In the genomic region with DNA sequence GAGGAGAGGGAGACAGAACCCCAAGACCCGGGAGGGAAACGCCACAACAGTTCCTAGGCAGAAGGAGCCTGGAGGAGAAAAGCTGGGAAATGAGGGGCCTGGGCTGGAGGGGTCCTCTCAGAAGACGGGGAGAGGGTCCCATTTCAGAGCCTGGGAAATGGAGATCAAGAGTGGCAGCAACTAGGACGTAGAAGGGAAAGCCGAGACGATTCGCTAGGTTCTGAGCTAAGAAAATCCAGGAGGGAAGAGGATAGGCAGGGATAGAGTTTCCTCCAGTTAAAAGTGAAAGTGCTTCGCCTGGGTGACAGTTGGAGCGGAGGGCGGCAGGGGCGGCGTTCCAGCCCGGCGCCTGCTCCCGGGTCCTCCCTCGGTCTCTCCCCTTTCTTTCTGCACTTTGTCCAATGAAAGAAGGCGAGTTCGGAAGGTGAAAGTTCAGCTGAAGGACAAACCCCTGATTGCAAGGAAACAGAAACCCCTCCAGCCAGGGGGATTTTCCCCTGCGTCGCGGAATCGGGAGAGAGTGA, we compare ENCODE assay signal across 8 mouse cellular contexts. TPM values are rescaled to one million over a fixed set of nuclear protein-coding genes. Genes with fewer than 3 reads are reported as not detected.
DNase-seq lines count a peak whose midpoint lies in the region; ATAC-seq and TF ChIP-seq lines count a peak whose summit lies in the region.

No protein-coding gene starts in this region.

- intact Hi-C loops in heart, adult 2 months (cut with DNase I), result loop anchor here (5.0 to 10.0 kb wide), 9 partner anchors 36 to 998 kb away; a partner anchor contains a TSS

- TF ChIP-seq POLR2A in heart, adult 2 months (IDR thresholded peaks at IDR 0.05; ENCODE audit: insufficient read depth, low read depth, low read length), result peak; percentile 77

- no peak; the same call in 1 of the 2 replicates for ATAC-seq in embryonic facial prominence, embryonic 13.5 days (ENCODE audit: insufficient number of reproducible peaks, insufficient read depth, low FRiP score, low TSS enrichment, low read depth)
- no peak; the same call in 1 of the 2 replicates for ATAC-seq in limb, embryonic 15.5 days (ENCODE audit: insufficient number of reproducible peaks, low FRiP score, low TSS enrichment, low read depth)
- peak; percentile 57 for ATAC-seq in midbrain, embryonic 16.5 days

- peak overlapping the region; percentile 77 for H3K4me3 ChIP-seq in embryonic facial prominence, embryonic 13.5 days
- peak overlapping the region; percentile 85 for H3K4me3 ChIP-seq in heart, adult 2 months
- H3K4me3 ChIP-seq in limb, embryonic 15.5 days, result peak overlapping the region; percentile 77
- H3K4me3 ChIP-seq in midbrain, embryonic 16.5 days (ENCODE audit: low read depth, low read length), result peak overlapping the region; percentile 71

- peak; percentile 41 for TF ChIP-seq EP300 in heart, adult 2 months (IDR thresholded peaks at IDR 0.05; ENCODE audit: insufficient read depth, low read depth, low read length)

- peak overlapping the region; percentile 86 for H3K9ac ChIP-seq in embryonic facial prominence, embryonic 13.5 days
- H3K9ac ChIP-seq in heart, adult 2 months (ENCODE audit: low read depth, low read length), result peak overlapping the region; percentile 77
- peak overlapping the region; percentile 83 for H3K9ac ChIP-seq in limb, embryonic 15.5 days
- peak overlapping the region; percentile 97 for H3K9ac ChIP-seq in midbrain, embryonic 16.5 days (ENCODE audit: low read depth, low read length)

- 0 out of 2 replicates have a peak, but pooled peaks cover 6% of the 10 kb centered on the region for H3K36me3 ChIP-seq in embryonic facial prominence, embryonic 13.5 days
- H3K36me3 ChIP-seq in heart, adult 2 months (ENCODE audit: control insufficient read depth, insufficient read depth, low read length), result no peaks in the 10 kb centered on the region
- H3K36me3 ChIP-seq in limb, embryonic 15.5 days, result peaks cover 13% of the 10 kb centered on the region
- H3K36me3 ChIP-seq in midbrain, embryonic 16.5 days (ENCODE audit: control insufficient read depth, insufficient read depth, low read length), result no peaks in the 10 kb centered on the region

- DNase-seq in urinary bladder, adult 18-20 months (ENCODE audit: low spot score in 2 of 2), result peak; percentile 52 to 72
- DNase-seq in urinary bladder, postnatal 10 days (ENCODE audit: low spot score), result no peak
- DNase-seq in heart, adult 2 months, result peak; percentile 85 to 87
- DNase-seq in kidney, adult 18-20 months, result peak; percentile 84
- DNase-seq in spleen, postnatal 10 days (ENCODE audit: low spot score in 2 of 2), result peak; percentile 62 to 63

- no peaks in the 10 kb centered on the region for H3K79me2 ChIP-seq in heart, adult 2 months (replicated peaks; ENCODE audit: control insufficient read depth, insufficient read depth, low read length)

- H3K27me3 ChIP-seq in embryonic facial prominence, embryonic 13.5 days, result peaks cover 13% of the 10 kb centered on the region
- H3K27me3 ChIP-seq in heart, adult 2 months (ENCODE audit: control insufficient read depth, insufficient read depth, low read length), result no peaks in the 10 kb centered on the region
- H3K27me3 ChIP-seq in limb, embryonic 15.5 days, result no peaks in the 10 kb centered on the region
- no peaks in the 10 kb centered on the region for H3K27me3 ChIP-seq in midbrain, embryonic 16.5 days (ENCODE audit: control insufficient read depth, insufficient read depth, low read depth, low read length)

- peak overlapping the region; percentile 97 for H3K27ac ChIP-seq in embryonic facial prominence, embryonic 13.5 days
- peak overlapping the region; percentile 99 for H3K27ac ChIP-seq in heart, adult 2 months
- peak overlapping the region; percentile 98 for H3K27ac ChIP-seq in limb, embryonic 15.5 days
- peak overlapping the region; percentile 99 for H3K27ac ChIP-seq in midbrain, embryonic 16.5 days (ENCODE audit: low read length)

- TF ChIP-seq CTCF in heart, adult 2 months (IDR thresholded peaks at IDR 0.05), result no peak; the same call in 1 of the 2 replicates

- WGBS in embryonic facial prominence, embryonic 13.5 days, result under 1% methylated on average over 22 of the region's 22 CpGs
- WGBS in heart, adult 2 months, result 1% methylated on average over 22 of the region's 22 CpGs
- 2% methylated on average over 22 of the region's 22 CpGs for whole genome bisulfite sequencing in limb, embryonic 15.5 days
- under 1% methylated on average over 22 of the region's 22 CpGs for WGBS in midbrain, embryonic 16.5 days

- peaks cover 7% of the 10 kb centered on the region; the same call in 1 of the 2 replicates for H3K4me1 ChIP-seq in embryonic facial prominence, embryonic 13.5 days
- no peaks in the 10 kb centered on the region for H3K4me1 ChIP-seq in heart, adult 2 months (ENCODE audit: control insufficient read depth, insufficient read depth, low read length)
- H3K4me1 ChIP-seq in limb, embryonic 15.5 days, result peaks cover 13% of the 10 kb centered on the region; the same call in 1 of the 2 replicates
- H3K4me1 ChIP-seq in midbrain, embryonic 16.5 days (ENCODE audit: control insufficient read depth, insufficient read depth, low read length), result peaks cover 7% of the 10 kb centered on the region

- H3K9me3 ChIP-seq in embryonic facial prominence, embryonic 13.5 days, result peaks cover 5% of the 10 kb centered on the region; the same call in 1 of the 2 replicates
- no peaks in the 10 kb centered on the region; the same call in 1 of the 2 replicates for H3K9me3 ChIP-seq in limb, embryonic 15.5 days
- no peaks in the 10 kb centered on the region for H3K9me3 ChIP-seq in midbrain, embryonic 16.5 days (replicated peaks; ENCODE audit: control insufficient read depth, low read length, poor library complexity, severe bottlenecking)

- H3K4me2 ChIP-seq in embryonic facial prominence, embryonic 13.5 days, result peak overlapping the region; percentile 98
- peak overlapping the region; percentile 84 for H3K4me2 ChIP-seq in limb, embryonic 15.5 days
- peak overlapping the region; percentile 99 for H3K4me2 ChIP-seq in midbrain, embryonic 16.5 days (ENCODE audit: low read length)

RNA-seq across cellular contexts. Expression of a gene that starts 0.7 kb away (rescaled TPM):
- polyA plus RNA-seq in embryonic facial prominence, embryonic 13.5 days (2015; fragmentation: Nextera tagmentation; extraction: Ambion mirVana), result 66.7 TPM in 2 replicates
- total RNA-seq in heart, adult 2 months (2021), result 10 to 100 TPM; 26.4 to 31.6 TPM
- 22.9 and 29.1 TPM in 2 replicates for polyA plus RNA-seq in heart, adult 2 months (2012; rRNA removed)
- polyA plus RNA-seq in limb, embryonic 15.5 days (2015; fragmentation: Nextera tagmentation; extraction: Ambion mirVana), result 119 and 142 TPM in 2 replicates
- 77.8 and 79.8 TPM in 2 replicates for polyA plus RNA-seq in midbrain, embryonic 16.5 days (2015; fragmentation: Nextera tagmentation; extraction: Ambion mirVana)
